Mouse (Mus musculus) forebrain, embryonic 16.5 days (tissue): ENCODE results near the gene Ccdc167. TPM values are rescaled to one million over a fixed set of nuclear protein-coding genes. Genes with fewer than 3 reads are reported as not detected.
A peak's percentile ranks its signal among the peaks of the same experiment; 100 is the strongest.
"Not testable (repeated sequence)": the region's sequence is repeated elsewhere in the genome, so short reads cannot be mapped to it uniquely, and the experiment has no call there.

Source experiments
- ATAC-seq: fragments of 200-750 bp; cut with Nextera tagmentation; 2 replicates; pipeline ENCODE4 v1.8.0; 2017; ENCODE audit warnings: mild to moderate bottlenecking, moderate library complexity
- H3K27ac ChIP-seq: fragments of 300-500 bp; sonication (generic); 2 replicates; pipeline ENCODE4 v1.5.1; 2014; ENCODE audit warnings: low read length, control low read depth
- H3K27me3 ChIP-seq: fragments of 300-500 bp; sonication (generic); replicated peaks from 2 replicates; pipeline ENCODE4 v1.6.1; 2014; ENCODE audit warnings: low read length; ENCODE audit not compliant: control insufficient read depth, insufficient read depth
- H3K36me3 ChIP-seq: fragments of 300-500 bp; sonication (generic); 2 replicates; pipeline ENCODE4 v1.6.1; 2014; ENCODE audit not compliant: control insufficient read depth, insufficient read depth
- H3K4me1 ChIP-seq: fragments of 300-500 bp; sonication (generic); replicated peaks from 2 replicates; pipeline ENCODE4 v1.6.1; 2014; ENCODE audit warnings: low read length; ENCODE audit not compliant: control insufficient read depth, insufficient read depth
- H3K4me2 ChIP-seq: fragments of 300-500 bp; sonication (generic); 2 replicates; pipeline ENCODE4 v1.6.1; 2014; ENCODE audit warnings: mild to moderate bottlenecking, low read length, control low read depth
- H3K4me3 ChIP-seq: fragments of 300-500 bp; sonication (generic); replicated peaks from 2 replicates; pipeline ENCODE4 v1.5.1; 2014; ENCODE audit warnings: mild to moderate bottlenecking, low read length, control low read depth
- H3K9ac ChIP-seq: fragments of 300-500 bp; sonication (generic); replicated peaks from 2 replicates; pipeline ENCODE4 v1.6.1; 2014; ENCODE audit warnings: low read depth, low read length, control low read depth
- H3K9me3 ChIP-seq: fragments of 300-500 bp; sonication (generic); 2 replicates; pipeline ENCODE4 v1.6.1; 2016; ENCODE audit warnings: low read length; ENCODE audit not compliant: control insufficient read depth
- WGBS: fragments of 180-500 bp; shearing (Covaris S2); extraction: QIAGEN DNeasy Blood & Tissue Kit; methylation state at CpG from one replicate; pipeline ENCODE4 v1.1.7; 2014; 5-methylcytosine and 5-hydroxymethylcytosine counted together
- polyA plus RNA-seq: library from polyadenylated mRNA; unstranded; fragments of >200 nt; fragmentation: Nextera tagmentation; extraction: Ambion mirVana; gene quantifications from 2 replicates; pipeline ENCODE4 v1.2.1, GENCODE M21; 2015

Ccdc167 gene
- polyA plus RNA-seq, 1 experiment from 2014 or later, result 11.6 TPM

DNA sequence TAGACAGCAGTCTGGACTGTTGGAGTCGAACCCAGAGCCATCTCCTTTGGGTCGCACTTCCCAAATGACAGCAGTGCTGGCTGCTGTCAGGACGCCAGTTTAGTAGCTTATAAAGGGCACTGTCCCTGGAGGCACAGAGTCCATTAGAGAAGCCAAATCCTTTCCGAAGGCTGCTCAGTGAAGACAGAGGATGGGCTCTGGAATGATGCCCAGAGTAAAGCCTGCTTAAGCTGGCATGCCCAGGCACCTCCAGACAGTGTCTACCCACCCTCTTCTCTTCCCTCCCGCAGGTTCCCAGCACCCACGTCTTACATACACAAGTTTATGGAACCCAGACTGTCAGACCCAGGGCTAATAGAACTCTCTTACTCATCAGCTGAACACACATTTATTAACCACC, 7.8 kb upstream of the Ccdc167 start:
- H3K4me3 ChIP-seq, result no peak overlapping the region
- H3K9me3 ChIP-seq, result no peaks in the 10 kb centered on the region
- 37% methylated on average over 6 of the region's 6 CpGs for WGBS
- H3K4me2 ChIP-seq, result no peak overlapping the region
- H3K4me1 ChIP-seq, result peaks cover 18% of the 10 kb centered on the region
- no peaks in the 10 kb centered on the region for H3K27me3 ChIP-seq
- H3K9ac ChIP-seq, result no peak overlapping the region
- ATAC-seq, result peak; percentile 52
- H3K36me3 ChIP-seq, result no peaks in the 10 kb centered on the region
- H3K27ac ChIP-seq, result no peak overlapping the region

DNA sequence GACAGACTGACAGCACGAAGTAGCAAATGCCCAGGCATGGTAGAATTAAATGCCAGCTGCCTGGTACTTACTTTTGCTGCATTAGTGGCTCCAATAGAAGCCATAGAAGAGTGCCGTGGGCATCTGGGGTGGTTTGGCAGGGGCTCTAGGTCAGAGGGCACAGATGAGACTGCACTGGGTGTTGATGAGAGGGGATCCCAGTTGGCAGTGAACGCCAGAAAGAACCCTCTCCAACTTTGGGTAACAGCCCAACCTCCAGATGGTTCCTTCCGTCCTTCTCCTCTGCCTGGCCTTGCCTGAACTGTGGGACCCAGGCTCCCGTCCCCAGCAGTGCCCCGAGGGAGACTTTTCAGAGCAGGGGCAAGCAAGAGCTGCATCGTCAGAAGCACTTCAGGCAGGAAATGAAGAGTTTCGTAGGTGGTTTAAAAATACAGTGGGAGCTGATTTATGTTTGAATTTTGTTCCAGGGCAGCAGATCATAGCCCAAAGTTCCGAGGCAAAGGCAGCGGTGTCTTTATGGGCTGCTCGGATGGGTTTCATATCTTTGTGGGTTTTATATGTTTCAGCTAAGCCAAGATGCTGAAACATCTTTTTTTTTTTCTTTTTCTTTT, 4.0 kb upstream of the Ccdc167 start:
- H3K4me2 ChIP-seq, result no peak overlapping the region
- peaks cover 30% of the 10 kb centered on the region for H3K4me1 ChIP-seq
- H3K9ac ChIP-seq, result no peak overlapping the region
- WGBS, result 63% methylated on average over 11 of the region's 11 CpGs
- H3K27me3 ChIP-seq, result no peaks in the 10 kb centered on the region
- H3K27ac ChIP-seq, result peak overlapping the region; percentile 61
- no peaks in the 10 kb centered on the region for H3K36me3 ChIP-seq
- no peaks in the 10 kb centered on the region for H3K9me3 ChIP-seq
- H3K4me3 ChIP-seq, result no peak overlapping the region
- ATAC-seq, result no peak

DNA sequence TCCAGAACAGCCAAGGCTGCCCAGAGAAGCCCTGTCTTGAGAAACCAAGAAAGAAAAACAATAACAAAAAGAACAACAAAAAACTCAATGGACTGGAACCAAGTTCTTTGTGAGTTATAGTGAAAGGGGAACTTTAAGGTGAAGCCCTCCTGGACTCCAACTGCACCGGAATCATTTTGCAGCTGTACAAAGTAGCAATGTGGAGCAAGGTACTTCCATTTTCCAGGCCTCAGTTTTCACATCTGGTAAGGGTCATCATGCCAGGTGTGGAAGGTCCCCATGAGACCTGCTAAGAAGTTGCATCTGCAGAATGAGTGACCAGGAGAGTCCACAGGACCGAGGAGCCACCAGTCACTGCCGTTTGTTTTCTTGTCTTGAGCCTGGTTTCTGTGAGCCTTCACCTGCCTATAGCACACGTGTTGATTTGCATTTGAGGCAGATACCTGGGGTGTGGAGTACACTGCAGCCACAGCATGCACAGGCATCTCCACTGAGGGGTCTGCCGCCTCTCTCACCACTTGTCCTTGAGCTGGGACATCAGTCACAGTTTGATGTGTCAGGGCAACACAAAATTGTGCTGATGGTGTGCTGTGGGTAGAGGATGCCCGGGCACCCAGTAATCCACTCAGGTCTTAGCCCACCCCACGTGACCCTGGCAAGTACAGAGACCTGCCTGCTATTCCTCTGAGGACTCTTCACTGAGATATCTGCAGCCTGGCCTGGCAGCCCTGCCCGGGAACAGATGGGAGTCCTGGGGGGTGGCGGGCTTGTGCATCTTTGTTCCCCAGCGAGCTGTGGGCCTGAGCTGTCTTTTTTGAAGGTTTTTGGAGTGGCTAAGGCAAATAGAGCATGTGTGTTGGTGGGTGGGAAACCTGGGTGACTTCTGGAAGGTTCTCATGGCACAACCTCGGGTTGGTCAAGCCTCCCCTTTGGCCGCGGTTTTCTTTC, 3.1 kb upstream of the Ccdc167 start:
- Histone ChIP-seq H3K36me3 (no peaks in the 10 kb centered on the region), H3K4me1 (peaks cover 31% of the 10 kb centered on the region), H3K27ac (peak overlapping the region; percentile 61), H3K27me3 (no peaks in the 10 kb centered on the region), H3K4me2 (no peak overlapping the region), H3K4me3 (no peak overlapping the region), H3K9me3 (no peaks in the 10 kb centered on the region), H3K9ac (no peak overlapping the region)
- ATAC-seq, result no peak
- 67% methylated on average over 13 of the region's 13 CpGs for WGBS

DNA sequence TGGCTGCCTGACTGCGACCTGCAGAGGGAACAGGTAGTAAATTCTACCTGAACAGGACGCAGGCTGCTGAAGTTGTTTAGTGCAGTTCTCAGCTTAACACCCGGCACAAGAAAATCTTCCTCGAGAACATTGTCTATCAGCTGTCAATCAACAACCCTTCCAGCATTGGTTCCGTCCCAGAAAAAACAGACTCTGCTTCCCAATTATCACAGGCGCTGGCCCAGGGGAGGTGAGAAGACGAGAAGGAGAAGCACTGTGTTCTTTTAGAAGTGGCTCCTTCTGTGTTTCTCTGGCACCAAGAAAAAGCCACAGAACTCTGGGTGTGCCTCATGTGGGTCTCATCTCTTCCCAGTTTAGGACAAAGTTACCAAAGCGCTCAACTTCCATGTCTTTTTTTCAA, 1.8 kb upstream of the Ccdc167 start:
- WGBS, result 58% methylated on average over 8 of the region's 8 CpGs
- peak overlapping the region; percentile 49; the same call in 1 of the 2 replicates for H3K27ac ChIP-seq
- H3K9ac ChIP-seq, result no peak overlapping the region
- peaks cover 28% of the 10 kb centered on the region for H3K4me1 ChIP-seq
- H3K36me3 ChIP-seq, result no peaks in the 10 kb centered on the region
- ATAC-seq, result no peak
- no peaks in the 10 kb centered on the region for H3K9me3 ChIP-seq
- H3K27me3 ChIP-seq, result no peaks in the 10 kb centered on the region
- H3K4me3 ChIP-seq, result no peak overlapping the region
- H3K4me2 ChIP-seq, result no peak overlapping the region

DNA sequence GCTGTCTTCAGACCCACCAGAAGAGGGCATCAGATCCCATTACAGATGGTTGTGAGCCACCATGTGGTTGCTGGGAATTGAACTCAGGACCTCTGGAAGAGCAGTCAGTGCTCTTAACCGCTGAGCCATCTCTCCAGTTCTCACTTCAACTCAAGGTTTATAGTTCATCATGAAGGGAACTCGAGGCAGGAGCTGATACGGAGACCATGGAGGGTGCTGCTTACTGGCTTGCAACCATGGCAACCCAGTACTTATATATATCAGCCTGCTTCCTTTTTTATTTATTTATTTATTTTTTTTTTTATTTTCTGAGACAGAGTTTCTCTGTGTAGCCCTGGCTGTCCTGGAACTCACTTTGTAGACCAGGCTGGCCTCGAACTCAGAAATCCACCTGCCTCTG, 3.1 kb downstream of the Ccdc167 start:
- H3K27ac ChIP-seq, H3K27me3 ChIP-seq, H3K36me3 ChIP-seq, ATAC-seq, H3K4me2 ChIP-seq, H3K4me3 ChIP-seq, H3K9ac ChIP-seq, H3K9me3 ChIP-seq: not testable (repeated sequence)
- H3K4me1 ChIP-seq, result peaks cover 58% of the 10 kb centered on the region
- WGBS, result 95% methylated on average over 4 of the region's 4 CpGs

DNA sequence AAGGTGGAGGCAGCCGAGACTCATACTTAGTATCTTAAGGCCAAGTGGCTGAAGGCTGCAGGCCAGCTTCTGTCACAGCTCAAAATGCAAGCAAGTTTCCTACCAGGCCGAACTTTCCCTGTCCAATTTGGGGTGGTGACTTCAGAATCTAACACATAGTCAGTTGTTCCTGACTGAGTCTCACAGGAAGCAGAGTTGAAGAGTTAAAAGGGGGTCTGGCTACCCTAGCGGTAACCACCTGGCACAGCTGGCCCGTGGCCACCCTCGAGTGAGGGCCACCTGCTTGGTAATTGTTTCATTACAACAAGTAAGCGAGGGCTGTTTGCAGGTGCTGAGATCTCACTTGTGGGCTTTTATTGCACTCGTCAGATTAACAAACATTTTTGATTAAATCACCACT, 4.3 kb downstream of the Ccdc167 start:
- Histone ChIP-seq H3K36me3 (no peaks in the 10 kb centered on the region), H3K4me1 (peaks cover 70% of the 10 kb centered on the region), H3K4me3 (no peak overlapping the region), H3K9me3 (no peaks in the 10 kb centered on the region), H3K27me3 (no peaks in the 10 kb centered on the region), H3K4me2 (no peak overlapping the region), H3K9ac (no peak overlapping the region), H3K27ac (peak overlapping the region; percentile 89; the same call in 1 of the 2 replicates)
- 23% methylated on average over 7 of the region's 7 CpGs for WGBS
- ATAC-seq, result no peak

DNA sequence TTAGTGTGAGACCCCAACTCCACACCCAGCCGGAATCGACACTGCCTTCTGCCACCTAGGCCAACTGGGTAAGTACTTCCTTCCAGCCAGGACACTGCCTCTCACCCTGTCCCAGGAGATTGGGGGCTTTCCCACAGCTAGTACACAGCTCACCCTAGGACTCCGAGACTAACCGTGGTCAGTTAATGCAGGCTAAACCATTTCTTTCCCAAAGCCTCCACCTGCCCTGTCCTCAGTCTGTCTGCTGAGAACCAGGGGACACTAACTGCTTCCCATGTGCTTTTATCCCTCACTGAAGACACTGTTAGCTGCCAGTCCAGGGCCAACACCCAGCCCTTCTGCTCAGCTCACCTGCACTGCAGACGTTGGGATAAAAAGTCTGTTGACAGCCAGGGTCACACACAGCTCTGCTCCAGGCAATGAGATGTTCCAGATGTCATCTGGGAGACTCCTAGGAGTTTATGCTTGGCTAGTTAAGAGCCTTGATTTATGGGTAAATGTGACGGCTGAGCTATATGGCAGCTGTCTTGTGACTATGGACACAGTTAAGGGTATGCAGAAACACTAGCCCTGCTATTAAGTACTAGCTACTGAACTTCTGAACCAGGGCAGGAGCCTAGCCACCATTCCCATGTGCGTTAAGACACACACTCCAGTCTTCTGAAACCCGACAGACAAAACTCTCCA, 5.0 kb downstream of the Ccdc167 start:
- ATAC-seq, result no peak
- H3K4me1 ChIP-seq, result peaks cover 72% of the 10 kb centered on the region
- H3K9ac ChIP-seq, result no peak overlapping the region
- peak overlapping the region; percentile 89 for H3K27ac ChIP-seq
- no peaks in the 10 kb centered on the region for H3K9me3 ChIP-seq
- H3K36me3 ChIP-seq, result no peaks in the 10 kb centered on the region
- H3K4me3 ChIP-seq, result no peak overlapping the region
- H3K27me3 ChIP-seq, result no peaks in the 10 kb centered on the region
- H3K4me2 ChIP-seq, result peak overlapping the region; percentile 18; the same call in 1 of the 2 replicates
- WGBS, result 57% methylated on average over 8 of the region's 8 CpGs

DNA sequence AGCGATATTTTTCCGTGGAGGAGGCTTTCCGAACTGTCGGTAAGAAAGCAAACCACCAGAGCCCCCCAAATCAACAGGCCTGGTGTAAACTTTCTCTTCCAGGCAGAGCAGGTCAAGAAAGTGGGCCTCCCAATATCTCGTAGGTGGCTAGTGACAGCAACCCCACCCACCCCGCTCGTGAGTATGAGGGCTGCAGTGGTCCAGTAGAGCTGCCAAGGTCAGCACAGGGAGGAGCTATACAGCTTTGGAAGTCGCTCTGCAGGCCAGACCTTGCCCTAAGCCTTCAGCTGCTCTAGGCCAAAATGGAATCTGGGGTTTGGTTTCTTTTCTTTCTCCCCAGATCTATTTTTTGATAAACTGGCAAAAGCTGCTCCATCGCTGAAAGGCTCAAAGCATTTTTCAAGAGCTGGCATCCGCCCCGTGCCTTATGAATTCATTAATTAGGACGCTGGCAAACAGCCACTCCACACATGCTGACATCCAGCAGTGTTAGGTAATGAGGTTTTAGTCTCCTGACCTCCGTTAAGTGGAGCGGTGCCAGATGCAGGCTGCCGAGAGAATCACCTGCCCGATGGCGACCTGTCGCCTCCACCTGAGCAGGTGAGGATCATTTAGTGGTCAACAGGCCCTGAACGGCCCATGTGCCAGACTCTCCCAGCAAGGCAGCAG, 5.6 kb downstream of the Ccdc167 start:
- no peaks in the 10 kb centered on the region for H3K27me3 ChIP-seq
- H3K4me1 ChIP-seq, result peaks cover 74% of the 10 kb centered on the region
- no peaks in the 10 kb centered on the region for H3K9me3 ChIP-seq
- peak overlapping the region; percentile 89 for H3K27ac ChIP-seq
- peak overlapping the region; percentile 23; the same call in 1 of the 2 replicates for H3K9ac ChIP-seq
- H3K4me2 ChIP-seq, result peak overlapping the region; percentile 18
- WGBS, result 26% methylated on average over 19 of the region's 19 CpGs
- 0 out of 2 replicates have a peak, but pooled peaks have one; percentile 23 for ATAC-seq
- no peaks in the 10 kb centered on the region for H3K36me3 ChIP-seq
- H3K4me3 ChIP-seq, result no peak overlapping the region
